Mouse (Mus musculus) lung, postnatal 14 days (tissue): ENCODE measurements around the gene Grik2.
"Not testable (repeated sequence)": the region's sequence is repeated elsewhere in the genome, so short reads cannot be mapped to it uniquely, and the experiment has no call there.

Experiments used
- DNase-seq: peaks from one replicate; pipeline ENCODE4 v3.0.0; 2021

Grik2 gene

GRCm38 (mm10) chr10:49256247-49256939 is 532.2 kb downstream of the Grik2 start:
- DNase-seq = no peak

- not testable (repeated sequence) for DNase-seq
These were observed 551.2 kb downstream of the Grik2 start for GRCm38 (mm10) chr10:49237356-49237755.

GRCm38 (mm10) chr10:49236844-49237243 is 551.7 kb downstream of the Grik2 start:
- DNase-seq = not testable (repeated sequence)

GRCm38 (mm10) chr10:49220096-49220495 is 568.5 kb downstream of the Grik2 start:
- no peak for DNase-seq

- no peak for DNase-seq
These were observed 568.9 kb downstream of the Grik2 start for GRCm38 (mm10) chr10:49219631-49220030.

GRCm38 (mm10) chr10:49191773-49192371 is 596.7 kb downstream of the Grik2 start:
- no peak for DNase-seq

- DNase-seq = no peak
These were observed 597.3 kb downstream of the Grik2 start for GRCm38 (mm10) chr10:49191291-49191690.

DNA sequence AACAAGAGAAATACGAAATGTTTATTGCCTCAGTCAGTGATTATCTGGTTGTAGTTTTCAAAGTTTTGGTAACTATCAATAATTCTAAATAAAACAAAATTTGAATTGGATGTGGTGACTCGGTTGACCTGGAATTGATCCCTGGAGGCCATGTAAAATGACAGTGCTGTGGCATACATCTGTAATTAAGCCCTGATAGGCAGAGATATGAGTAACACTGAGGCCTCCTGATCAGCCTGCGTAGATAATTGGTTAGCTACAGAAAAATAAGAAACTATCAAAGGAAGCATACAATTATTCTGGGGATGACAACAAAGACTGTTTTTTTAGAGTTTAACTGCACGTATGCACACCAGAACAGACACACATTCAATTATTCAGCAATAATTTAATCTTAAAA is 634.4 kb downstream of the Grik2 start:
- DNase-seq = no peak

- DNase-seq = not testable (repeated sequence)
These were observed 637.1 kb downstream of the Grik2 start for GRCm38 (mm10) chr10:49151496-49151895.

- no peak for DNase-seq
These were observed 638.9 kb downstream of the Grik2 start for GRCm38 (mm10) chr10:49149714-49150113.

GRCm38 (mm10) chr10:49142658-49143057 is 645.9 kb downstream of the Grik2 start:
- no peak for DNase-seq

GRCm38 (mm10) chr10:49136816-49137215 is 651.8 kb downstream of the Grik2 start:
- DNase-seq = no peak

GRCm38 (mm10) chr10:49131311-49131710 is 657.3 kb downstream of the Grik2 start:
- no peak for DNase-seq

GRCm38 (mm10) chr10:49050339-49050738 is 738.2 kb downstream of the Grik2 start:
- DNase-seq = no peak

DNA sequence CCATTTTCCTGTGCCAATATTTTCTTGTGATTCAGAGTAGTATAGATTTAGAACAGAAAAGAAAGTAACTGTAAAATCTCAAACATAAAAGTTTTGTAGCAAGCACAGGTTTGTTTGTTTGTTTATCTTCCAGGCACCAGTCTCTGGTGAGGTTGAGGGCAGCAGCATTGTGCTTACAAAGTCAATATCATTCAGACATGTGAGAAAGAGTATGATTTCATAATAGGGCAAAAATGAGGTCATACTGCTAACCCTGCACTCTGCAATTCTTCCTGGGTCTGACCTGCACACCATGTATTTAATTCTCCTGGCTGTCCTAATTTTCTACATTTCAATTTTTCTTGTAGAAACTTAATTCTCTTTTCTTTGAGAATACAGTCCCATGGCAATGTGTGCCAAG is 739.2 kb downstream of the Grik2 start:
- no peak for DNase-seq
